Mouse (Mus musculus): ENCODE measurements around the gene Mpi. TPM values are rescaled to one million over a fixed set of nuclear protein-coding genes. Genes with fewer than 3 reads are reported as not detected.

The Mpi gene
- total RNA-seq, 2 experiments from 2014 or later: 70.4 to 76.5 TPM

GRCm38 (mm10) chr9:57562896-57563372 is 10.4 kb upstream of the Mpi start:
- DNase-seq (ENCODE audit: low spot score in 2 of 2): no peak

DNA sequence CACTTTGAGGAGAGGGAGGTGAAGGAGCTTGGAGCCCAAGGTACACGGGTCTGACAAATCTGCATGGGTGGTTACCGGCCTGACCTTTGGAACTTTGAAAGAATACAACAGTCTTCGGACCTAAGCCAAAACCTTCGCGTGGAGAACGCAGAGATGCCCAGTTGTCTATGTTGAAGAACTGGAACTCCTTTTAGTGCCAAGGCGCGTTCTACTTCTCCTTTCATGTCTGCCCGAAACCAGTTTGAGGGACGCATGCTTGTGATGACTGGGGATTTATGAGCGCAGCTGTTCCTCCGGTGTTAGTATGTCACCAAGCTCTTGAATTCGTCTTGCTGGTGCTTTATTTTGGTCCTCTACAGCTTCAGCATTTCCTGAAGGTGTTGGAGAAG is 9.1 kb upstream of the Mpi start:
- DNase-seq (ENCODE audit: low spot score in 2 of 2): no peak

GRCm38 (mm10) chr9:57560861-57561710 is 8.5 kb upstream of the Mpi start, which contains the start of gene Scamp2:
Gene Scamp2 (plus strand): TSS chr9:57560943.
- peak; percentile 94 to 95 for DNase-seq (ENCODE audit: low spot score in 2 of 2)

DNA sequence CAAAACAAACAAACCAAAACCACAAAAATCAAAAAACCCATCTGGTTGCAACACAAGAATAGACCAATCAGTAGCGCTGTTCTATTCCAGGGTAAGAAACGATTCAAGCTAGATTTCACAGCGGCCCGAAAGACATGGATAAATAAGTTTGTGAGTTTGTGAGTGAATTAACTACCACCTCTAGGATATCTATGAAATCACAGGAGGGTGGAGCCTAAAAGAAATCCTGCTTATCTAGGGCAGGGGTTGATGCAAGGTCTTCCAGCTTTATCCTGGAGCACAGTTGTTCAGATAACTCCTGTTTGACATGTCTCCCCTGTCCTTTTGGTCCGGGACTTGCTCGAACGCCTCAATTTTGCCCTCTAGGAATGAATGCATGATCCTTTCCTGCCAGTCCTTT is 7.7 kb upstream of the Mpi start:
- no peak for DNase-seq (ENCODE audit: low spot score in 2 of 2)

DNA sequence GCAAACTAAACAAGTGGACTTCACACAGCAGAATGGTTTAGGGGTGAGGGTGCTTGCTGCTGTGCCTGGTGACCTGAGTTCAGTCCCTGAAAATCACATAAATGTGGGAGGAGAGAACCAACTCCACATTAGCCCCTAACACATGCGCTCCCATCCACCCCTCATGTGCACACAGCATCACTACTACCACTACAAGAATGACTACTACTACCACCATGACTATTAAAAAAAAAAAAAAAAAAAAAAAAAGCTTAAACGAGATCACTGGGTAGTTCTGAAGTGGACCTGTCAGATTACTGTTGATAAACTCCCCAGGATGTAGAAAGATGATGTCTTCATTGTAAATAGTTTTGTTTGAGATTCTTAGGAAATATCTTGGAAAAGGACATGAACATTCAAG is 7.0 kb upstream of the Mpi start:
- no peak for DNase-seq (ENCODE audit: low spot score in 2 of 2)

GRCm38 (mm10) chr9:57558625-57559024 is 6.1 kb upstream of the Mpi start:
- no peak for DNase-seq (ENCODE audit: low spot score in 2 of 2)

DNA sequence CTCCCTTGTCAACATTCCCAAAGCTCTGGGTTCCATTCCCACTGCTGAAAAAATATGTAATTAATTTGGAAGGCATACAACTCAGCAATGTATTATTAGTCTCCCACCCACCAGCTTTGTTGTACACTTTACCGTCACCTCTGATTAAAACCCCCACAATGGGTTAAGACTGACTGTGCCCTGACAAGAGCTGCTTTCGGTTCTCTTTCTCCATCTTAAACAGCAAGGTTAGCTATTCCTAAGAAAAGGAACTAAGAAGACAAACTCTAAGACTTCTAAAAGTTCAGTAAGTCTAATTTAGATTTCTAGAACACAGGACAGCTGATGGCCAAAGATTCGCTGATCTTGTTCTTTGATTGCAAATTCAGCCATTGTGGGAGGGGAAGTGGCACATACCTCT is 4.7 kb upstream of the Mpi start:
- no peak for DNase-seq (ENCODE audit: low spot score in 2 of 2)

- no peak for DNase-seq (ENCODE audit: low spot score in 2 of 2)
These were observed 2.2 kb upstream of the Mpi start for GRCm38 (mm10) chr9:57554753-57555152.

- DNase-seq (ENCODE audit: low spot score in 2 of 2): no peak
These were observed 556 bp upstream of the Mpi start for GRCm38 (mm10) chr9:57553119-57553518.

- DNase-seq (ENCODE audit: low spot score in 2 of 2): no peak
These were observed 2.3 kb downstream of the Mpi start for GRCm38 (mm10) chr9:57550126-57550862.

- DNase-seq (ENCODE audit: low spot score in 2 of 2): peak in 1 of 2 experiments; percentile 54
These were observed 3.4 kb downstream of the Mpi start for GRCm38 (mm10) chr9:57549186-57549585.

DNA sequence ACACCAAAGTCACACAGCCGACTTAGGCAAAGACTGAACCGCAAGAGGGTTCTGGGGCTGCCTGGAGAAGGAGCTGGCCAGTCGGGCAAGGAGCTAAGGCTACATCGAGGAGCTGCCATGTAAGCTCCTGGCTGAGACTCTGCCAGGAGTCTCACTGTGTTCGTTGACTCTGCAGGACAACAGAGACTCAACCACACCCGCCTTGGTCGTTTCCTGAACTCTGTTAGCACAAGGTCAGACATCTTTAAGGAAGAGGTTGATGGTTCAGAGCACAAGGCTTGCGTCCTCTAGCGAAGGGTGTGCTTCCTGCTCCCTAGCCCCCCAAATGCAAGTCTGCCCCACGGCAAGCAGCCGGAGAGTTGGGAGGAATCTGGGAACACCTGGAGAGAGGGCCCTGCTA is 4.7 kb downstream of the Mpi start:
- no peak for DNase-seq (ENCODE audit: low spot score in 2 of 2)

DNA sequence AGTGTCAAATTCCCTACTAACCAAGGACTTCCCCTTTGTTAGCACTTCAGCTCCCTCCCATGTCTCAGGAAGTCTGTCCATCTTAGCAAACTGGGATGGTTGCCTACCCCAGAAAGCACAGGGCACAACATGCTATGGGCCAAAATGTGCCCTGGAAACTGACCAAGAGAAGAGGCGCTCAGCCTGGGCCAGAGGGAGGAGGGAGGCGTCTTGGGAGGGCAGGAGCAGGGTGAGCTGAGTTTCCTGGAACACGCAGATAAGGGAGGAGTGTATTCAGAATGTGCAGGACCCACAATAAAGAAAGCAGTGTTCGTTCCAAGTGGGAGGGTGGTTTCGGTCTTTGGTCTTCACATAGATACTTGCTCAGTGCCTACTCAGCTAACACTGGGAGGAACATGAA is 5.3 kb downstream of the Mpi start:
- DNase-seq (ENCODE audit: low spot score in 2 of 2): no peak

DNA sequence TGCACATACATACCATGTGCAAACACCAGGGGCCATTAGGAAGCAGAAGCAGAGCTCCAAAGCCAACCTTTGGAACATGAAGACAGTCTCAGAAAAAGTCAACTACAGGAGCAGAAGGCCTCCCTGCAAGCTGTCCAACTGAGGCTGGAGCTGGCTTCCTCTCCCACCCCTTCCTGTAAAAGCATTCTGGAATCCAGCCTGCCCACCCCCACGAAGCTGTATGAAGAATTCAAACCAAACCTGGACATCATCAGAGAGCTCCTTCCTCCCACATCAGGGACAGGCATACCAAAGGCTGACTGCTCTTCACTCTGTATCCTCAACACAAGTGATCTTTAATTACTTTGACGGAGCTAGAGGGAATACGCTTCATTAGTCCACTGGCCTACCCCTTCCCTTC is 8.6 kb downstream of the Mpi start:
- DNase-seq (ENCODE audit: low spot score in 2 of 2): no peak

DNA sequence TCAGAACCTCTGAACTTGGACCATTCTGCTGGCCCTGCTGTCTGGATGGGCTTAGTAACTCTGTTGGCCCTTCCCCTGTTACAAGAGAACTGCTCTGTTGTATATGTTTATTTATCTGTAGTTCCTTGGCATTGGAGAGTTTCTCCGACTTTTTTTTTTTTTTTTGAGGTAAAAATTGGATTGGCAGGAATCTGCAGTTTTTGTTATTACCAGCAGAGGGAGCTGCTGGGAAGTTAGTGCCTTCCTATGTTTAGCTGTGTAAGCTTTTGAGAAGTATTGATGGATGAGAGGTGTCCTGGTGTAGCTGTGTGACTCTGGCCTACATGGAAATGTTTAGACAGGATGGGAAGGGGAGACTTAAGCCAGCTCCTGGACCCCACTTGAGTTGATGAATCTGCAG is 11.3 kb downstream of the Mpi start:
- DNase-seq (ENCODE audit: low spot score in 2 of 2): peak in 1 of 2 experiments; percentile 63

DNA sequence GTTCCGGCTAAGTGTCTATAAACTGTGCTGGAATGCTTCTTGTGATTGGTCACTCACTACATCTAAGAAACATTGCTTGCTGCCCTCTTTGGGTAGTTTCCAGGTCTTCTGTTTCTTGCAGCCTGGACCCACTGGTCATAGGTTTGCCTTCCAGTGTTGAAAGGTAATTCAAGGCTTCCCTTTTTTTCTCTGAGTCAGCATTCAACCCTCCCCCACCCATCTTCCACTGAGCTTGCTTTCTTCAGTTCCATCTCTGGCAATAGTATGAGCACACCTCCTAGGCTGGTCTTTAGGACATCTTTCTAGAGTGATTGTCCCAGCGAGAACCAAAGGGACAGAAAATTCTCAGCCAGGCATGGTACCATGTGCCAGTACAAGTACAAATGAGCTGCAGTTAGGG is 13.0 kb downstream of the Mpi start:
- no peak for DNase-seq (ENCODE audit: low spot score in 2 of 2)

- DNase-seq (ENCODE audit: low spot score in 2 of 2): no peak
These were observed 14.8 kb downstream of the Mpi start for GRCm38 (mm10) chr9:57537728-57538181.

DNA sequence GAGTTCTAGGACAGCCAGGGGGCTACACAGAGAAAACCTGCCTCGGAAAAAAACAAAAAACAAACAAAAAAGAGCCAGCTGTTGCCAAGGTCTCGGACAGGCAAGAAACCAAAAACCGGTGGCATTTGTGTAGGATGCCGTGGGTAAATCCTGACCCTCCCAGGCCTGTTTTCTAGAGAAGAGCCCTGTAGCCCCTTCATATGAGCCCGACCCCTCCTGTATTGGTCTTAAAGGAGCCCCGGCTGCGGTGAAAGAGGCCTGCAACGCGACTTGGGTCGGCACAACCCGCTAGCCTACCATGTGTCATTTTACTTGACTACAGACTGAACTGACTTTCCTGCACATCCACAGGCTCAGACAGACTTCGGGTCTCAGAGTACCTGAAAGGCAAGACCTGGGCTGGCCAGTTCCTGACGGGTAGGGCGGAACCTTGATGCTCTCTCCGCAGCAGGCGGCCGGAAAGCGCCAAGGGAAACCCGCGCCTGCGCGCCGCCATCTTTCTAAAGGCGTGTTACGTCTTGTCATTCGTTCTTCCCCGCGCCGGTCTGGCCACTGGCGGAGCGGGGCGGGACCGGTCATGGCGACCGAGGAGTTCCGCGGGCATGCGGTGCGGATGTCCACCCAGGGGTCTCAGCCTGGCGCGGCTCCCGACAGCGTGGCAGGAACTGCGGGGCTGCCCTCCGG is 15.4 kb downstream of the Mpi start, which contains the start of gene Fam219b:
Gene Fam219b (plus strand): TSS at position 485 of the 684 bp plus-strand sequence.
- peak; percentile 91 to 93 for DNase-seq (ENCODE audit: low spot score in 2 of 2)

- no peak for DNase-seq (ENCODE audit: low spot score in 2 of 2)
These were observed 16.2 kb downstream of the Mpi start for GRCm38 (mm10) chr9:57536362-57536761.

DNA sequence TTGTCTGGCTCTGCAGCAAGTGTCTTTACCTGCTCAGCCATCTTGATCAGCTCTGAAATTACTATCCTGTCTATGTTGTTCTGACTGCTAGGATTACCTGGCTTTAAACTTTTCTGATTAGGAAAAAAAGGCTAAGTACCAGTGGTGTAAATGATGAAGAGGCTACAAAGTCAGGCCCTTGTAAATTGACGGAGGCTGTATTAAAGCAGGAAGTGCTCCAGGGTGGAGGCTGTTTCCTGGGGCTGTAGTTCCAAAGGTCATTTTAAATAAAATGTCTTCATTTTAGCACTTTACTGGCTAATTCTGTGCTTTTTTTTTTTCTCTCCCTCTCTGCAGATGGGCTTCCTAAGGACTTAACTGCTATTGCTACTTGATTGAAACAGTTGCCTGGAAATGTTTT is 20.6 kb downstream of the Mpi start:
- no peak for DNase-seq (ENCODE audit: low spot score in 2 of 2)

GRCm38 (mm10) chr9:57526435-57526834 is 26.1 kb downstream of the Mpi start:
- DNase-seq (ENCODE audit: low spot score in 2 of 2): no peak

- no peak for DNase-seq (ENCODE audit: low spot score in 2 of 2)
These were observed 27.0 kb downstream of the Mpi start for GRCm38 (mm10) chr9:57525516-57525915.
